Mouse (Mus musculus): Measurements from ENCODE around the gene Gm20671. TPM values are rescaled to one million over a fixed set of nuclear protein-coding genes. Genes with fewer than 3 reads are reported as not detected.

The Gm20671 gene
- polyA plus RNA-seq, 1 experiment, result not detected

- no peak overlapping the region for H3K4me3 ChIP-seq (ENCODE audit: insufficient read depth, low read length)
- no peak overlapping the region for H3K27ac ChIP-seq (ENCODE audit: insufficient read depth, low read length)
- peaks cover under 1% of the 10 kb centered on the region; the same call in 1 of the 2 replicates for H3K4me1 ChIP-seq (ENCODE audit: control insufficient read depth, insufficient read depth, low read length)
- TF ChIP-seq CTCF (IDR thresholded peaks at IDR 0.05; ENCODE audit: borderline replicate concordance, insufficient read depth, low read length) (no peak), POLR2A (IDR thresholded peaks at IDR 0.05; ENCODE audit: low read depth, low read length) (no peak)
Measured at GRCm38 (mm10) chr5:32720416-32720815, 106.5 kb downstream of the Gm20671 start.

- no peak for TF ChIP-seq CTCF (IDR thresholded peaks at IDR 0.05; ENCODE audit: borderline replicate concordance, insufficient read depth, low read length)
- TF ChIP-seq POLR2A (IDR thresholded peaks at IDR 0.05; ENCODE audit: low read depth, low read length), result no peak
- H3K4me1 ChIP-seq (ENCODE audit: control insufficient read depth, insufficient read depth, low read length), result no peaks in the 10 kb centered on the region
- no peak overlapping the region for H3K4me3 ChIP-seq (ENCODE audit: insufficient read depth, low read length)
- H3K27ac ChIP-seq (ENCODE audit: insufficient read depth, low read length), result no peak overlapping the region
Measured at GRCm38 (mm10) chr5:32718916-32719315, 108.0 kb downstream of the Gm20671 start.

GRCm38 (mm10) chr5:32717726-32718125 is 109.2 kb downstream of the Gm20671 start:
- no peak for TF ChIP-seq POLR2A (IDR thresholded peaks at IDR 0.05; ENCODE audit: low read depth, low read length)
- TF ChIP-seq CTCF (IDR thresholded peaks at IDR 0.05; ENCODE audit: borderline replicate concordance, insufficient read depth, low read length), result no peak
- Histone ChIP-seq H3K27ac (ENCODE audit: insufficient read depth, low read length) (no peak overlapping the region), H3K4me3 (ENCODE audit: insufficient read depth, low read length) (no peak overlapping the region), H3K4me1 (ENCODE audit: control insufficient read depth, insufficient read depth, low read length) (no peaks in the 10 kb centered on the region)

GRCm38 (mm10) chr5:32713703-32714467 is 113.0 kb downstream of the Gm20671 start:
- H3K4me3 ChIP-seq (ENCODE audit: insufficient read depth, low read length), result peak overlapping the region; percentile 61
- no peaks in the 10 kb centered on the region for H3K4me1 ChIP-seq (ENCODE audit: control insufficient read depth, insufficient read depth, low read length)
- TF ChIP-seq POLR2A (IDR thresholded peaks at IDR 0.05; ENCODE audit: low read depth, low read length), result peak; percentile 87
- TF ChIP-seq CTCF (IDR thresholded peaks at IDR 0.05; ENCODE audit: borderline replicate concordance, insufficient read depth, low read length), result peak; percentile 59; the same call in 1 of the 2 replicates
- H3K27ac ChIP-seq (ENCODE audit: insufficient read depth, low read length), result peak overlapping the region; percentile 35

- TF ChIP-seq CTCF (IDR thresholded peaks at IDR 0.05; ENCODE audit: borderline replicate concordance, insufficient read depth, low read length) (no peak), POLR2A (IDR thresholded peaks at IDR 0.05; ENCODE audit: low read depth, low read length) (no peak)
- Histone ChIP-seq H3K27ac (ENCODE audit: insufficient read depth, low read length) (peak overlapping the region; percentile 35), H3K4me1 (ENCODE audit: control insufficient read depth, insufficient read depth, low read length) (no peaks in the 10 kb centered on the region)
Measured at GRCm38 (mm10) chr5:32713042-32713702, 113.7 kb downstream of the Gm20671 start.

GRCm38 (mm10) chr5:32712221-32713041 is 114.5 kb downstream of the Gm20671 start:
- H3K27ac ChIP-seq (ENCODE audit: insufficient read depth, low read length), result no peak overlapping the region
- TF ChIP-seq POLR2A (IDR thresholded peaks at IDR 0.05; ENCODE audit: low read depth, low read length) (no peak; the same call in 1 of the 2 replicates), CTCF (IDR thresholded peaks at IDR 0.05; ENCODE audit: borderline replicate concordance, insufficient read depth, low read length) (no peak)
- H3K4me1 ChIP-seq (ENCODE audit: control insufficient read depth, insufficient read depth, low read length), result no peaks in the 10 kb centered on the region
- H3K4me3 ChIP-seq (ENCODE audit: insufficient read depth, low read length), result no peak overlapping the region

More at GRCm38 (mm10) chr5:32713042-32713702, 113.7 kb downstream of the Gm20671 start:
- peak overlapping the region; percentile 61 for H3K4me3 ChIP-seq (ENCODE audit: insufficient read depth, low read length)

GRCm38 (mm10) chr5:32711485-32711884 is 115.4 kb downstream of the Gm20671 start:
- H3K4me1 ChIP-seq (ENCODE audit: control insufficient read depth, insufficient read depth, low read length), result no peaks in the 10 kb centered on the region
- H3K4me3 ChIP-seq (ENCODE audit: insufficient read depth, low read length), result no peak overlapping the region
- H3K27ac ChIP-seq (ENCODE audit: insufficient read depth, low read length), result no peak overlapping the region
- no peak for TF ChIP-seq CTCF (IDR thresholded peaks at IDR 0.05; ENCODE audit: borderline replicate concordance, insufficient read depth, low read length)
- no peak for TF ChIP-seq POLR2A (IDR thresholded peaks at IDR 0.05; ENCODE audit: low read depth, low read length)

- Histone ChIP-seq H3K4me3 (ENCODE audit: insufficient read depth, low read length) (no peak overlapping the region), H3K4me1 (ENCODE audit: control insufficient read depth, insufficient read depth, low read length) (no peaks in the 10 kb centered on the region), H3K27ac (ENCODE audit: insufficient read depth, low read length) (no peak overlapping the region)
- TF ChIP-seq POLR2A (IDR thresholded peaks at IDR 0.05; ENCODE audit: low read depth, low read length) (no peak), CTCF (IDR thresholded peaks at IDR 0.05; ENCODE audit: borderline replicate concordance, insufficient read depth, low read length) (no peak)
Measured at GRCm38 (mm10) chr5:32706226-32706780, 120.6 kb downstream of the Gm20671 start.

- TF ChIP-seq POLR2A (IDR thresholded peaks at IDR 0.05; ENCODE audit: low read depth, low read length), result no peak
- no peak for TF ChIP-seq CTCF (IDR thresholded peaks at IDR 0.05; ENCODE audit: borderline replicate concordance, insufficient read depth, low read length)
- H3K4me1 ChIP-seq (ENCODE audit: control insufficient read depth, insufficient read depth, low read length), result no peaks in the 10 kb centered on the region
- H3K4me3 ChIP-seq (ENCODE audit: insufficient read depth, low read length), result no peak overlapping the region
- no peak overlapping the region for H3K27ac ChIP-seq (ENCODE audit: insufficient read depth, low read length)
Measured at GRCm38 (mm10) chr5:32697208-32697867, 129.6 kb downstream of the Gm20671 start.
